Mouse (Mus musculus): ENCODE measurements around the gene Mta2. TPM values are rescaled to one million over a fixed set of nuclear protein-coding genes. Genes with fewer than 3 reads are reported as not detected.

Gene Mta2
- polyA plus RNA-seq, 1 experiment from 2014 or later, result 179 TPM

DNA sequence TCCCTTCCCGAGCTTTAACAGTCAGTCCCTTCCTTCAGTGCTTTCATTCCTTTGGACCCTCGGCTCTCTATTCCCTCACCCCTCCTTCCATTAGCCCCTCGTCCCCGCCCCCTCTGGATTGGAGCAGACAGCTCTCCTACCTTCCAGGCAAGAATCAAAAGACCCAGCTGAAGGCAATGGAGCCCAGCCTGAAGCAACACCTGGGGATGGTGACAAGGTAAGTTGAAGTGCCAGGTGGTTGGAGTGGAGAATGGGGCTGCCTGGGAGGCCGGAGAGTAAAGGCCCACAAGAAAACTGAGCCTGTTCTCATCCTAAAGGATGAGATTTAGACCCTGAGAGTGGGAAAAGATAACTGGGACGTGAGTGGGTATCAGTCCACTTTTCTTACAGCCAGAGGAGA is 33.1 kb upstream of the Mta2 start:
- Histone ChIP-seq H3K9me3 (ENCODE audit: low read length) (no peaks in the 10 kb centered on the region), H3K27me3 (ENCODE audit: insufficient read depth, low read length) (no peaks in the 10 kb centered on the region), H3K27ac (ENCODE audit: low read length) (no peak overlapping the region), H3K36me3 (ENCODE audit: insufficient read depth, low read length) (peaks cover 91% of the 10 kb centered on the region), H3K9ac (replicated peaks; ENCODE audit: low read length) (no peak overlapping the region), H3K4me2 (replicated peaks; ENCODE audit: low read depth, low read length) (no peak overlapping the region), H3K4me3 (ENCODE audit: low read length) (no peak overlapping the region), H3K4me1 (ENCODE audit: insufficient read depth, low read length) (no peaks in the 10 kb centered on the region)
- 88% methylated on average over 6 of the region's 6 CpGs for WGBS
- ATAC-seq (ENCODE audit: low FRiP score, low TSS enrichment), result no peak

DNA sequence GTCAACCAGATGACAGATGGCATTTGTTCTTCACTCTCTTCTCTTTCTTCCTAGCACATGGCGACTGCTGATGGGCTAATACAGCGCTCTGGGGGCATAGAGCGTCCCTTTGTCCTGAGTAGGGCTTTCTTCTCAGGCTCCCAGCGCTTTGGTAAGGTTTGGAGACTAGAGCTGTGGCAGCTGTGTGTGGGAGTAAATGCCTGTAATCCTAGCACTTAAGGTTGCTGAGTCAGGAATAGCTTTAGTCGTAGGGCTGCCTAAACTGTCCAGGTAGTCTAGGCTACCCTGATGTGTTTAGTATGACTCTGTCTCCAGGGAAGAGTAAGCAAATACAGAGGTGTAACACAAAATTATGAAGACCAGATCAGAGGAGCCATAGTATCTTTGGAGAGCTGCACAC is 29.9 kb upstream of the Mta2 start:
- Histone ChIP-seq H3K9me3 (ENCODE audit: low read length) (no peaks in the 10 kb centered on the region), H3K27me3 (ENCODE audit: insufficient read depth, low read length) (no peaks in the 10 kb centered on the region), H3K9ac (replicated peaks; ENCODE audit: low read length) (no peak overlapping the region), H3K4me3 (ENCODE audit: low read length) (no peak overlapping the region), H3K4me1 (ENCODE audit: insufficient read depth, low read length) (no peaks in the 10 kb centered on the region), H3K36me3 (ENCODE audit: insufficient read depth, low read length) (peaks cover 100% of the 10 kb centered on the region), H3K4me2 (replicated peaks; ENCODE audit: low read depth, low read length) (no peak overlapping the region), H3K27ac (ENCODE audit: low read length) (no peak overlapping the region)
- no peak for ATAC-seq (ENCODE audit: low FRiP score, low TSS enrichment)
- WGBS, result 80% methylated on average over 5 of the region's 5 CpGs

GRCm38 (mm10) chr19:8914212-8914611 is 27.5 kb upstream of the Mta2 start:
- WGBS, result 94% methylated on average over 3 of the region's 3 CpGs

GRCm38 (mm10) chr19:8919000-8919399 is 22.7 kb upstream of the Mta2 start:
- Histone ChIP-seq H3K27ac (ENCODE audit: low read length) (no peak overlapping the region), H3K9ac (replicated peaks; ENCODE audit: low read length) (no peak overlapping the region), H3K4me2 (replicated peaks; ENCODE audit: low read depth, low read length) (no peak overlapping the region), H3K4me1 (ENCODE audit: insufficient read depth, low read length) (peaks cover 16% of the 10 kb centered on the region), H3K27me3 (ENCODE audit: insufficient read depth, low read length) (no peaks in the 10 kb centered on the region), H3K36me3 (ENCODE audit: insufficient read depth, low read length) (peaks cover 35% of the 10 kb centered on the region), H3K4me3 (ENCODE audit: low read length) (no peak overlapping the region), H3K9me3 (ENCODE audit: low read length) (no peaks in the 10 kb centered on the region)
- ATAC-seq (ENCODE audit: low FRiP score, low TSS enrichment), result no peak
- 94% methylated on average over 3 of the region's 3 CpGs for WGBS

More at GRCm38 (mm10) chr19:8914212-8914611, 27.5 kb upstream of the Mta2 start:
- H3K36me3 ChIP-seq (ENCODE audit: insufficient read depth, low read length), result peaks cover 79% of the 10 kb centered on the region
- ATAC-seq (ENCODE audit: low FRiP score, low TSS enrichment), result no peak
- H3K4me3 ChIP-seq (ENCODE audit: low read length), result no peak overlapping the region
- H3K9ac ChIP-seq (replicated peaks; ENCODE audit: low read length), result no peak overlapping the region
- H3K4me1 ChIP-seq (ENCODE audit: insufficient read depth, low read length), result no peaks in the 10 kb centered on the region
- H3K27ac ChIP-seq (ENCODE audit: low read length), result no peak overlapping the region
- H3K4me2 ChIP-seq (replicated peaks; ENCODE audit: low read depth, low read length), result no peak overlapping the region
- H3K27me3 ChIP-seq (ENCODE audit: insufficient read depth, low read length), result no peaks in the 10 kb centered on the region
- no peaks in the 10 kb centered on the region for H3K9me3 ChIP-seq (ENCODE audit: low read length)

- peak overlapping the region; percentile 81 for H3K4me3 ChIP-seq (ENCODE audit: low read length)
- peak overlapping the region; percentile 56 for H3K4me2 ChIP-seq (replicated peaks; ENCODE audit: low read depth, low read length)
- H3K27ac ChIP-seq (ENCODE audit: low read length), result peak overlapping the region; percentile 96
- no peak for ATAC-seq (ENCODE audit: low FRiP score, low TSS enrichment)
- H3K27me3 ChIP-seq (ENCODE audit: insufficient read depth, low read length), result no peaks in the 10 kb centered on the region
- peaks cover 16% of the 10 kb centered on the region for H3K4me1 ChIP-seq (ENCODE audit: insufficient read depth, low read length)
- peak overlapping the region; percentile 87; the same call in 1 of the 2 replicates for H3K9ac ChIP-seq (replicated peaks; ENCODE audit: low read length)
- H3K9me3 ChIP-seq (ENCODE audit: low read length), result no peaks in the 10 kb centered on the region
- peaks cover 28% of the 10 kb centered on the region for H3K36me3 ChIP-seq (ENCODE audit: insufficient read depth, low read length)
- 55% methylated on average over 6 of the region's 6 CpGs for whole genome bisulfite sequencing
Measured at GRCm38 (mm10) chr19:8919684-8920072, 22.0 kb upstream of the Mta2 start.

GRCm38 (mm10) chr19:8920073-8920736 is 21.5 kb upstream of the Mta2 start, which contains the start of gene B3gat3:
B3gat3 (plus strand) TSS chr19:8920374.
- Histone ChIP-seq H3K36me3 (ENCODE audit: insufficient read depth, low read length) (peaks cover 25% of the 10 kb centered on the region), H3K27me3 (ENCODE audit: insufficient read depth, low read length) (no peaks in the 10 kb centered on the region), H3K4me2 (replicated peaks; ENCODE audit: low read depth, low read length) (peak within 1 kb of the TSS; percentile 56), H3K4me1 (ENCODE audit: insufficient read depth, low read length) (peaks cover 16% of the 10 kb centered on the region), H3K9ac (replicated peaks; ENCODE audit: low read length) (peak within 1 kb of the TSS; percentile 87), H3K4me3 (ENCODE audit: low read length) (peak within 1 kb of the TSS; percentile 81), H3K27ac (ENCODE audit: low read length) (peak within 1 kb of the TSS; percentile 96), H3K9me3 (ENCODE audit: low read length) (no peaks in the 10 kb centered on the region)
- ATAC-seq (ENCODE audit: low FRiP score, low TSS enrichment), result peak; percentile 99
- 2% methylated on average over 50 of the region's 50 CpGs for WGBS

GRCm38 (mm10) chr19:8920836-8921291 is 20.8 kb upstream of the Mta2 start:
- Histone ChIP-seq H3K36me3 (ENCODE audit: insufficient read depth, low read length) (peaks cover 25% of the 10 kb centered on the region), H3K27me3 (ENCODE audit: insufficient read depth, low read length) (no peaks in the 10 kb centered on the region), H3K27ac (ENCODE audit: low read length) (peak overlapping the region; percentile 96), H3K9me3 (ENCODE audit: low read length) (no peaks in the 10 kb centered on the region), H3K4me2 (replicated peaks; ENCODE audit: low read depth, low read length) (peak overlapping the region; percentile 56), H3K4me1 (ENCODE audit: insufficient read depth, low read length) (peaks cover 16% of the 10 kb centered on the region), H3K4me3 (ENCODE audit: low read length) (peak overlapping the region; percentile 81), H3K9ac (replicated peaks; ENCODE audit: low read length) (peak overlapping the region; percentile 87)
- ATAC-seq (ENCODE audit: low FRiP score, low TSS enrichment), result peak; percentile 25; the same call in 1 of the 2 replicates
- 1% methylated on average over 6 of the region's 6 CpGs for WGBS

DNA sequence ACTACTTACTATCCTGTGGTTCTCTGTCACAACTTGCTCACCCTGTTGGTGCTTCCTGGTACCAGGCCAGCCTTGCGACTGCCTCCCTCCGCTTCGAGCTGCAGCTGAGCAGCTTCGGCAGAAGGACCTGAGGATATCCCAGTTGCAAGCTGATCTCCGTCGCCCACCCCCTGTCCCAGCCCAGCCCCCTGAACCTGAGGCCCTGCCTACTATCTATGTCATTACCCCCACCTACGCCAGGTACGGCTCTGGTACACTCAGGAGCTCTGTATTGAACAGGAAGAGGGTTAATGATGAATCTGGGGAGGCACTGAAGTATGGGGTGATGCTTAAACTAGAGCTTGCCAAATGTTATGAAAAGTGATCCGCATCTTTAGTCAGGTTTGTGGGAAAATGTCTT is 19.9 kb upstream of the Mta2 start:
- no peak for ATAC-seq (ENCODE audit: low FRiP score, low TSS enrichment)
- WGBS, result 80% methylated on average over 9 of the region's 9 CpGs
- H3K27ac ChIP-seq (ENCODE audit: low read length), result no peak overlapping the region
- H3K27me3 ChIP-seq (ENCODE audit: insufficient read depth, low read length), result no peaks in the 10 kb centered on the region
- peak overlapping the region; percentile 56; the same call in 1 of the 2 replicates for H3K4me2 ChIP-seq (replicated peaks; ENCODE audit: low read depth, low read length)
- no peak overlapping the region for H3K4me3 ChIP-seq (ENCODE audit: low read length)
- peaks cover 21% of the 10 kb centered on the region; the same call in 1 of the 2 replicates for H3K36me3 ChIP-seq (ENCODE audit: insufficient read depth, low read length)
- H3K9me3 ChIP-seq (ENCODE audit: low read length), result no peaks in the 10 kb centered on the region
- peak overlapping the region; percentile 13; the same call in 1 of the 2 replicates for H3K9ac ChIP-seq (replicated peaks; ENCODE audit: low read length)
- peaks cover 16% of the 10 kb centered on the region for H3K4me1 ChIP-seq (ENCODE audit: insufficient read depth, low read length)

GRCm38 (mm10) chr19:8926766-8927165 is 14.9 kb upstream of the Mta2 start:
- WGBS, result 83% methylated on average over 2 of the region's 2 CpGs
- H3K9me3 ChIP-seq (ENCODE audit: low read length), result no peaks in the 10 kb centered on the region
- H3K27me3 ChIP-seq (ENCODE audit: insufficient read depth, low read length), result no peaks in the 10 kb centered on the region
- ATAC-seq (ENCODE audit: low FRiP score, low TSS enrichment), result no peak
- no peak overlapping the region for H3K27ac ChIP-seq (ENCODE audit: low read length)
- peaks cover 22% of the 10 kb centered on the region; the same call in 1 of the 2 replicates for H3K36me3 ChIP-seq (ENCODE audit: insufficient read depth, low read length)
- no peak overlapping the region for H3K4me2 ChIP-seq (replicated peaks; ENCODE audit: low read depth, low read length)
- H3K4me1 ChIP-seq (ENCODE audit: insufficient read depth, low read length), result peaks cover 19% of the 10 kb centered on the region
- H3K9ac ChIP-seq (replicated peaks; ENCODE audit: low read length), result no peak overlapping the region
- no peak overlapping the region for H3K4me3 ChIP-seq (ENCODE audit: low read length)

DNA sequence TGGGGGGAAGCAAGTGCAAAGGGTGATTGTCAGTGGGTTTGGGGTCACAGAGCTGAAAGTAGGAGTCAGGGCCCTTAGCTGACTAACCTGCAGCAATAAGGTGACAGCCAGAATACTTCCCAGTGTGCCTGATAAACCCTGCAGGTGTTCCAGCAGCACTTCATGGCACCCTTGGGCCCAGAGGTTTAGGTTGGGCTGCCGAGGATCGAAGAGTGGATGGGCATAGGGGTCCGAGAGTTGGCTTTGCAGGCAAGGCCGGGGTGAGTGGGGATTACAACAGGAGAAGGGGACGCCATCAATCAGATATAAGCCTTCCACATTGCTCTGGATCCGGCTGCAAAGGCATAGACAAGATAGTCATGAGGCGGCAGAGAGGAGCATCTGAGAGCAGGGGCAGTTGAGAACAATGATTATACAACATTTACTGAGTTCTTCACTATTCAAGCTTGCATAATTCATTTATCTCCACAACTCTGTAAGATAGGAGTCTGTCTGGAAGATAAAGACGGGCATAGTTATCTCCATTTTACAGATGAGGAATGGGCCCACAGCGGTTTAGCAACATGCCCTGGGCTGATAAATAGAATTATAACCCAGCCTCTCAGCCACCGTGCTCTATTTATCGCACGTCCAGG is 13.7 kb upstream of the Mta2 start:
- Histone ChIP-seq H3K4me1 (ENCODE audit: insufficient read depth, low read length) (peaks cover 18% of the 10 kb centered on the region), H3K4me3 (ENCODE audit: low read length) (no peak overlapping the region), H3K4me2 (replicated peaks; ENCODE audit: low read depth, low read length) (no peak overlapping the region), H3K36me3 (ENCODE audit: insufficient read depth, low read length) (peaks cover 19% of the 10 kb centered on the region; the same call in 1 of the 2 replicates), H3K9ac (replicated peaks; ENCODE audit: low read length) (no peak overlapping the region), H3K27ac (ENCODE audit: low read length) (no peak overlapping the region), H3K27me3 (ENCODE audit: insufficient read depth, low read length) (no peaks in the 10 kb centered on the region), H3K9me3 (ENCODE audit: low read length) (no peaks in the 10 kb centered on the region)
- 87% methylated on average over 12 of the region's 12 CpGs for WGBS
- no peak for ATAC-seq (ENCODE audit: low FRiP score, low TSS enrichment)
